Mouse (Mus musculus) CH12.LX (cell line): ENCODE results near the gene Fam83f. TPM values are rescaled to one million over a fixed set of nuclear protein-coding genes. Genes with fewer than 3 reads are reported as not detected.

Source experiments
- DNase-seq: peaks from one replicate; pipeline ENCODE4 v3.0.0-alpha.2; 2013; ENCODE audit errors: extremely low read depth
- H3K27ac ChIP-seq: 2 replicates; pipeline ENCODE4 v1.5.1; 2012; ENCODE audit warnings: low read depth, mild to moderate bottlenecking, control low read depth, moderate library complexity; ENCODE audit not compliant: insufficient read depth
- H3K27me3 ChIP-seq: replicated peaks from 2 replicates; pipeline ENCODE3; 2012; ENCODE audit warnings: inconsistent platforms
- H3K36me3 ChIP-seq, 2 experiments: replicated peaks in 1 of 2; 2 replicates each; pipeline versions ENCODE3 to v1.6.1; 2012; ENCODE audit warnings: inconsistent platforms in 1 of 2, low read length in 1 of 2, mild to moderate bottlenecking in 1 of 2, mixed read lengths in 1 of 2, moderate library complexity in 1 of 2; ENCODE audit not compliant: control insufficient read depth in 1 of 2, insufficient read depth in 1 of 2
- H3K4me1 ChIP-seq, 2 experiments: 2 replicates each; pipeline ENCODE4 v1.6.1; 2012; ENCODE audit warnings: inconsistent platforms in 1 of 2, moderate library complexity in 1 of 2; ENCODE audit not compliant: insufficient read depth in 2 of 2, control insufficient read depth in 1 of 2
- H3K4me2 ChIP-seq: 2 replicates; pipeline ENCODE4 v1.6.1; 2012; ENCODE audit warnings: low read depth, mild to moderate bottlenecking, control low read depth; ENCODE audit not compliant: poor library complexity, insufficient read depth, severe bottlenecking
- H3K4me3 ChIP-seq, 3 experiments: fragments of 150-350 bp in 1 of 3; sonication (generic) in 1 of 3; replicated peaks in 1 of 3; 2 replicates each; pipeline versions ENCODE3 to v1.5.1; 2011 to 2012; ENCODE audit warnings: low read depth in 2 of 3, low read length in 2 of 3, mild to moderate bottlenecking in 2 of 3, moderate library complexity in 2 of 3, control low read depth in 1 of 3, improper control_type of control experiment in 1 of 3, inconsistent platforms in 1 of 3, mixed read lengths in 1 of 3; ENCODE audit not compliant: poor library complexity in 1 of 3
- H3K79me2 ChIP-seq: replicated peaks from 2 replicates; pipeline ENCODE4 v1.6.1; 2012; ENCODE audit warnings: mild to moderate bottlenecking, moderate library complexity; ENCODE audit not compliant: control insufficient read depth, poor library complexity, insufficient read depth, severe bottlenecking; ENCODE audit errors: extremely low read depth
- H3K9ac ChIP-seq: 2 replicates; pipeline ENCODE4 v1.6.1; 2012; ENCODE audit warnings: low read depth, mild to moderate bottlenecking, control low read depth, moderate library complexity; ENCODE audit not compliant: insufficient read depth
- H3K9me3 ChIP-seq: replicated peaks from 2 replicates; pipeline ENCODE3; 2012; ENCODE audit warnings: low read length, inconsistent platforms, mixed read lengths
- BHLHE40 ChIP-seq: IDR thresholded peaks from 2 replicates; pipeline ENCODE4 v1.6.1; 2011; ENCODE audit warnings: mild to moderate bottlenecking, low read depth, low read length, improper control_type of control experiment
- CHD1 ChIP-seq: IDR thresholded peaks from 2 replicates; pipeline ENCODE4 v1.6.1; 2012; ENCODE audit warnings: low read depth, low read length, improper control_type of control experiment, inconsistent platforms
- CTCF ChIP-seq, 2 experiments: IDR thresholded peaks in 1 of 2; conservative IDR thresholded peaks in 1 of 2; 2 replicates each; pipeline ENCODE4 v1.5.1; 2011 to 2012; ENCODE audit warnings: low read depth in 2 of 2, low read length in 2 of 2, improper control_type of control experiment in 1 of 2, inconsistent platforms in 1 of 2, mild to moderate bottlenecking in 1 of 2, moderate library complexity in 1 of 2
- E2F4 ChIP-seq: IDR thresholded peaks from 2 replicates; pipeline ENCODE4 v1.6.1; 2011; ENCODE audit warnings: low read depth, low read length, improper control_type of control experiment; ENCODE audit not compliant: insufficient replicate concordance
- ETS1 ChIP-seq: conservative IDR thresholded peaks from 2 replicates; pipeline ENCODE4 v1.6.1; 2012; ENCODE audit warnings: low read depth, mild to moderate bottlenecking, inconsistent platforms, low read length, improper control_type of control experiment, moderate library complexity
- GABPA ChIP-seq: IDR thresholded peaks from 2 replicates; pipeline ENCODE4 v1.6.1; 2012; ENCODE audit warnings: low read depth, low read length, improper control_type of control experiment, inconsistent platforms; ENCODE audit not compliant: insufficient replicate concordance
- HCFC1 ChIP-seq: IDR thresholded peaks from 2 replicates; pipeline ENCODE4 v1.6.1; 2012; ENCODE audit warnings: low read depth, mild to moderate bottlenecking, inconsistent platforms, low read length, improper control_type of control experiment
- IRF4 ChIP-seq: IDR thresholded peaks from 2 replicates; pipeline ENCODE4 v1.6.1; 2014; ENCODE audit warnings: low read depth, mild to moderate bottlenecking, inconsistent platforms, low read length, improper control_type of control experiment
- JUN ChIP-seq: IDR thresholded peaks from 2 replicates; pipeline ENCODE4 v1.6.1; 2011; ENCODE audit warnings: low read depth, mild to moderate bottlenecking, low read length, improper control_type of control experiment, moderate library complexity; ENCODE audit not compliant: insufficient read depth
- MAFK ChIP-seq: IDR thresholded peaks from 2 replicates; pipeline ENCODE4 v1.6.1; 2011; ENCODE audit warnings: low read length, improper control_type of control experiment; ENCODE audit not compliant: insufficient replicate concordance
- MAX ChIP-seq: IDR thresholded peaks from 2 replicates; pipeline ENCODE4 v1.6.1; 2011; ENCODE audit warnings: low read length, improper control_type of control experiment
- MAZ ChIP-seq: IDR thresholded peaks from 2 replicates; pipeline ENCODE4 v1.6.1; 2012; ENCODE audit warnings: low read depth, mild to moderate bottlenecking, inconsistent platforms, low read length, improper control_type of control experiment, moderate library complexity
- MEF2A ChIP-seq: IDR thresholded peaks from 2 replicates; pipeline ENCODE4 v1.6.1; 2014; ENCODE audit warnings: low read depth, mild to moderate bottlenecking, inconsistent platforms, low read length, improper control_type of control experiment, borderline replicate concordance
- MXI1 ChIP-seq: IDR thresholded peaks from 2 replicates; pipeline ENCODE4 v1.6.1; 2011; ENCODE audit warnings: mild to moderate bottlenecking, low read depth, low read length, improper control_type of control experiment
- NRF1 ChIP-seq: IDR thresholded peaks from 2 replicates; pipeline ENCODE4 v1.6.1; 2014; ENCODE audit warnings: low read depth, mild to moderate bottlenecking, inconsistent platforms, low read length, improper control_type of control experiment, moderate library complexity
- PAX5 ChIP-seq: IDR thresholded peaks from 2 replicates; pipeline ENCODE4 v1.6.1; 2012; ENCODE audit warnings: low read length, inconsistent platforms, mixed read lengths
- POLR2A ChIP-seq: IDR thresholded peaks from 2 replicates; pipeline ENCODE4 v1.6.1; 2011; ENCODE audit warnings: low read depth, mild to moderate bottlenecking, improper control_type of control experiment, low read length
- POLR2AphosphoS2 ChIP-seq: IDR thresholded peaks from 2 replicates; pipeline ENCODE4 v1.6.1; 2011; ENCODE audit warnings: low read depth, low read length, improper control_type of control experiment
- RAD21 ChIP-seq: IDR thresholded peaks from 2 replicates; pipeline ENCODE4 v1.6.1; 2011; ENCODE audit warnings: low read depth, mild to moderate bottlenecking, low read length, improper control_type of control experiment, moderate library complexity
- RCOR1 ChIP-seq: conservative IDR thresholded peaks from 2 replicates; pipeline ENCODE4 v1.6.1; 2012; ENCODE audit warnings: low read depth, mild to moderate bottlenecking, inconsistent platforms, low read length, improper control_type of control experiment
- SIN3A ChIP-seq: IDR thresholded peaks from 2 replicates; pipeline ENCODE4 v1.6.1; 2012; ENCODE audit warnings: low read length, improper control_type of control experiment, inconsistent platforms
- SMC3 ChIP-seq: IDR thresholded peaks from 2 replicates; pipeline ENCODE4 v1.6.1; 2011; ENCODE audit warnings: low read depth, low read length, improper control_type of control experiment
- TBP ChIP-seq: conservative IDR thresholded peaks from 2 replicates; pipeline ENCODE4 v1.6.1; 2011; ENCODE audit warnings: low read depth, low read length, improper control_type of control experiment
- TCF12 ChIP-seq: IDR thresholded peaks from 2 replicates; pipeline ENCODE4 v1.6.1; 2014; ENCODE audit warnings: low read depth, mild to moderate bottlenecking, inconsistent platforms, low read length, improper control_type of control experiment
- UBTF ChIP-seq: IDR thresholded peaks from 2 replicates; pipeline ENCODE4 v1.6.1; 2012; ENCODE audit warnings: low read depth, mild to moderate bottlenecking, inconsistent platforms, low read length, improper control_type of control experiment, moderate library complexity
- USF1 ChIP-seq: IDR thresholded peaks from 2 replicates; pipeline ENCODE4 v1.6.1; 2014; ENCODE audit warnings: low read depth, mild to moderate bottlenecking, inconsistent platforms, low read length, improper control_type of control experiment
- USF2 ChIP-seq: conservative IDR thresholded peaks from 2 replicates; pipeline ENCODE4 v1.6.1; 2011; ENCODE audit warnings: low read depth, low read length, improper control_type of control experiment
- ZC3H11A ChIP-seq: IDR thresholded peaks from 2 replicates; pipeline ENCODE4 v1.6.1; 2012; ENCODE audit warnings: low read depth, mild to moderate bottlenecking, inconsistent platforms, low read length, improper control_type of control experiment
- ZMIZ1 ChIP-seq: IDR thresholded peaks from 2 replicates; pipeline ENCODE4 v1.6.1; 2012; ENCODE audit warnings: low read depth, mild to moderate bottlenecking, inconsistent platforms, low read length, improper control_type of control experiment
- dilution Hi-C: fragments of 300-500 bp; cut with MboI; formaldehyde crosslinking; loops from 2 replicates; pipeline ENCODE4 v1.14.3; 2020; ENCODE audit warnings: low sequenced_read_pairs; ENCODE audit not compliant: extremely low pct_unique_long_range_greater_than_20kb, extremely low pct_ligation_motif_present
- in situ Hi-C: fragments of 300-500 bp; cut with MboI; formaldehyde crosslinking; loops from 3 replicates; pipeline ENCODE4 v1.14.3; 2019; ENCODE audit warnings: low sequenced_read_pairs, low pct_ligation_motif_present, low pct_unique_long_range_greater_than_20kb, mixed read lengths
- polyA plus RNA-seq: library from polyadenylated mRNA; unstranded; fragments of >175 nt; gene quantifications from 2 replicates; pipeline ENCODE4 v1.2.1, GENCODE M21; 2012; ENCODE audit warnings: low read depth; ENCODE audit not compliant: insufficient read length
- total RNA-seq, 2 experiments: library from RNA; depleted of rRNA; stranded (reverse); fragments of 300-350 nt in 1 of 2; fragments of >200 nt in 1 of 2; gene quantifications; 2 replicates each; pipeline ENCODE4 v1.2.3; 2012 to 2014

The Fam83f gene
- total and polyA plus RNA-seq, 3 experiments: 0.08 to 0.27 (median 0.20) TPM

DNA sequence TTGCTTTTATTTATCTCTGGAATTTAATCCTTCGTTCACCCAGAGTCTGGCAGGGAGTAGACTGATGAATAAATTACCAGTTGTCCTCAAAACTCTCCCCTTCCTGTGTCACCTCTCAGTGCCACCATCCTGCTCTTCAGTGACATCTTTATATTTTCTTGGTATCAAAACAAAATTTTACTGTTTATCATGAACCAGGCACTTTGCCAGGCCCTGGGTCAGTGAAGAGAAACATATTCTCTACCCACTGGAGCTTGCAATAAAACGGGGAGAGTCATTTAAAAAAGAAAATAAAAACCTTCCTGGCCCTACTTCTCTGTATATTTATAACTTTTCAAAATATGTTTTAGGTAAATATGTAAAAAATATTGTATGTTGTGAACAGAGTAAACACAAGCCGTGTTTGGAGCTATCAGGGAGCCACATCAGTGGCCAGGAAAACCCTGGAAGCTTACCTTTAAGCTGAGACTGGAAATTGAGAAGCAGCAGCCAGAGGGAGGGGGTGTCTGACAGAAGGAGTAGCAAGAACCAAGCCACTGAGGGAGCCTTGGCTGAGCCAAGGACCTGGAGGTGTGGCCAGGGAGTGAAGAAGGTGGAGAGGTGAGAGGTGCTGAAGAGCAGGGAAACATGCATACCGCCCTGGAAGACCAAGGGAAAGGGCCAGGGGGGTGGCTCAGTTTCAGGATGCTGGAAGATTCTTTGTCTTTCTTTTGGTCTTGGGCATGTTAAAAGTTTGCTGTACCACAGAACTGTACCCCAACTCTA lies 60.8 kb downstream of the Fam83f start:
- DNase-seq: no peak
- Histone ChIP-seq H3K27me3 (no peaks in the 10 kb centered on the region), H3K79me2 (peaks cover 35% of the 10 kb centered on the region), H3K27ac (no peak overlapping the region), H3K36me3 (no peaks in the 10 kb centered on the region), H3K9me3 (no peaks in the 10 kb centered on the region), H3K4me2 (peak overlapping the region; percentile 70; the same call in 1 of the 2 replicates), H3K4me1 (peaks cover 28 to 87% of the 10 kb centered on the region in 2 experiments), H3K4me3 (no peak overlapping the region), H3K9ac (peak overlapping the region; percentile 20; the same call in 1 of the 2 replicates)
- dilution Hi-C loops (no loop called here), in situ Hi-C loops (no loop called here)
- TF ChIP-seq PAX5: no peak
- no peak for TF ChIP-seq USF1
- TF ChIP-seq MEF2A: no peak
- TF ChIP-seq USF2: no peak
- no peak for TF ChIP-seq MXI1
- TF ChIP-seq MAX: no peak
- TF ChIP-seq GABPA: no peak
- TF ChIP-seq ZC3H11A: no peak
- TF ChIP-seq UBTF: no peak
- TF ChIP-seq ZMIZ1: no peak

DNA sequence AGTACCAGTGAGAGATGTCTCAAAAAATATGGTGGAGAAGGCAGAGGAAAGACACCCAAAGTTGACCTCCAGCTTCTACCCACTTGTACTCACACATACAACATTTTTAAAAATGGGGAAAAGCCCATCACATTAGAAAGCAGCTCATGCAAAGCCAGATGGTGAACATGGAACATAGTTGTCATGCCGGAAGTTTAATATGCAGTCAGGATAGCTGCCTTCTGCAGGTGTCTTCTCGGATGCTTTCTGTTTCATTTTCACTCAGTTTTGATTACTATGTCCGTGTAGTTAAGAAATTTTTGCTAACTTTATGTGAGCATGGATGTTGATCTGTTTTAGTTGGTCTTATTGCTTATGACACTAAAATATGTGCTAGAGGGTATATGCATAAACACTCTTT lies 63.7 kb downstream of the Fam83f start:
- in situ Hi-C loops: no loop called here
- peak overlapping the region; percentile 22 for H3K9ac ChIP-seq
- dilution Hi-C loops: no loop called here
- TF ChIP-seq MAZ (no peak), ZMIZ1 (0 out of 2 replicates have a peak, but pooled peaks have one; percentile 28), TCF12 (peak; percentile 98), MAFK (0 out of 2 replicates have a peak, but pooled peaks have one; percentile 30), POLR2A (0 out of 2 replicates have a peak, but pooled peaks have one; percentile 20), RAD21 (no peak), JUN (peak; percentile 97), BHLHE40 (peak; percentile 84), E2F4 (no peak), MXI1 (no peak), CHD1 (no peak), ETS1 (peak; percentile 99), POLR2AphosphoS2 (no peak), CTCF (conservative IDR thresholded peaks at IDR 0.05 in 1 of 2, IDR thresholded peaks at IDR 0.05 in 1 of 2; ENCODE audit: low read depth in 2 of 2, low read length in 2 of 2) (no peak), HCFC1 (0 out of 2 replicates have a peak, but pooled peaks have one; percentile 34), TBP (no peak), SIN3A (peak; percentile 84), NRF1 (0 out of 2 replicates have a peak, but pooled peaks have one; percentile 6), ZC3H11A (no peak), USF2 (no peak), MAX (peak; percentile 16; the same call in 1 of the 2 replicates), GABPA (no peak), UBTF (no peak), SMC3 (no peak), RCOR1 (0 out of 2 replicates have a peak, but pooled peaks have one; percentile 43), IRF4 (peak; percentile 98), USF1 (no peak)

More for the DNA sequence above, 63.7 kb downstream of the Fam83f start:
- H3K4me1 ChIP-seq: peaks cover 34 to 79% of the 10 kb centered on the region in 2 experiments
- no peaks in the 10 kb centered on the region for H3K9me3 ChIP-seq
- peak overlapping the region; percentile 99 for H3K27ac ChIP-seq
- peaks cover 26% of the 10 kb centered on the region for H3K79me2 ChIP-seq
- H3K36me3 ChIP-seq: peaks cover 0 to 2% of the 10 kb centered on the region in 2 experiments
- no peaks in the 10 kb centered on the region for H3K27me3 ChIP-seq
- DNase-seq: peak; percentile 96
- H3K4me3 ChIP-seq: peak overlapping the region in 2 of 3 experiments; percentile 38 to 50
- peak overlapping the region; percentile 53; the same call in 1 of the 2 replicates for H3K4me2 ChIP-seq
